21 mouse cellular contexts compared by ENCODE assay signal in genomic region chr7:100688471-100688870, GRCm38 (mm10). TPM values are rescaled to one million over a fixed set of nuclear protein-coding genes. Genes with fewer than 3 reads are reported as not detected.
DNase-seq lines count a peak whose midpoint lies in the region; ATAC-seq and TF ChIP-seq lines count a peak whose summit lies in the region.
"Had no signal": no experiment of that assay in that cellular context is flagged by ENCODE, and none has a peak within 500 bp of the region (broad histone marks: within the 10 kb centered on the region; RNA-seq: fewer than 3 reads in every experiment).

No protein-coding gene starts in this region.

- H3K36me3 ChIP-seq in limb, embryonic 14.5 days (ENCODE audit: control insufficient read depth, insufficient read depth, low read length) = no peaks in the 10 kb centered on the region
- H3K36me3 ChIP-seq: embryonic facial prominence, embryonic 13.5 days; forebrain, embryonic 10.5 days; forebrain, embryonic 15.5 days; heart, embryonic 10.5 days; hindbrain, embryonic 13.5 days had no signal

- 57% methylated on average over 7 of the region's 7 CpGs for WGBS in limb, embryonic 14.5 days

- H3K4me2 ChIP-seq in limb, embryonic 14.5 days (replicated peaks; ENCODE audit: low read depth, low read length, severe bottlenecking) = no peak overlapping the region
- H3K4me2 ChIP-seq: embryonic facial prominence, embryonic 13.5 days; forebrain, embryonic 15.5 days; hindbrain, embryonic 13.5 days had no signal

- ATAC-seq in limb, embryonic 14.5 days (ENCODE audit: low FRiP score, low read depth) = peak; percentile 56
- ATAC-seq: activated CD4-positive, CD25-positive, alpha-beta regulatory T cell, adult 4 months; forebrain, embryonic 15.5 days; hindbrain, postnatal 0 days; Patski had no signal

- H3K4me1 ChIP-seq in limb, embryonic 14.5 days (ENCODE audit: control insufficient read depth, insufficient read depth, low read length) = no peaks in the 10 kb centered on the region
- H3K4me1 ChIP-seq: embryonic facial prominence, embryonic 13.5 days; forebrain, embryonic 10.5 days; forebrain, embryonic 15.5 days; heart, embryonic 10.5 days; hindbrain, embryonic 13.5 days had no signal

- DNase-seq in gastrocnemius, adult 18-20 months (ENCODE audit: low spot score) = peak; percentile 36
- DNase-seq in gastrocnemius, postnatal 10 days = no peak
- peak; percentile 88 for DNase-seq in heart, adult 11 months
- no peak for DNase-seq in heart, postnatal 14 days
- peak; percentile 48 for DNase-seq in NIH3T3 (ENCODE audit: low read depth)
- peak; percentile 53 for DNase-seq in limb, embryonic 14.5 days (ENCODE audit: low spot score)
- no peak for DNase-seq in left cerebral cortex, postnatal 4 days
- DNase-seq: adrenal gland, postnatal 14 days; cerebellum, adult 11-12 months; cerebellum, adult 9-10 months; cerebellum, postnatal 25 days; heart, postnatal 10 days had no signal

- H3K4me3 ChIP-seq in limb, embryonic 14.5 days (replicated peaks; ENCODE audit: low read length) = no peak overlapping the region
- H3K4me3 ChIP-seq: embryonic facial prominence, embryonic 13.5 days; forebrain, embryonic 10.5 days; forebrain, embryonic 15.5 days; heart, embryonic 10.5 days; hindbrain, embryonic 13.5 days had no signal

- no peaks in the 10 kb centered on the region for H3K9me3 ChIP-seq in limb, embryonic 14.5 days (ENCODE audit: control insufficient read depth, low read length)
- H3K9me3 ChIP-seq: embryonic facial prominence, embryonic 13.5 days; forebrain, embryonic 10.5 days; forebrain, embryonic 15.5 days; heart, embryonic 10.5 days; hindbrain, embryonic 13.5 days had no signal

- no peaks in the 10 kb centered on the region for H3K27me3 ChIP-seq in limb, embryonic 14.5 days (ENCODE audit: control insufficient read depth, insufficient read depth, low read length)
- H3K27me3 ChIP-seq: embryonic facial prominence, embryonic 13.5 days; forebrain, embryonic 15.5 days; hindbrain, embryonic 13.5 days; Patski had no signal

- intact Hi-C loops in heart, postnatal 14 days (cut with DNase I) = loop anchor here (5.0 kb wide), 1 partner anchor 179 kb away; no protein-coding TSS in a partner anchor
- intact Hi-C loops in left cerebral cortex, postnatal 4 days (cut with DNase I) = loop anchor here (5.0 kb wide), 1 partner anchor 129 kb away; no protein-coding TSS in a partner anchor

- TF ChIP-seq POLR2A in limb, embryonic 14.5 days (IDR thresholded peaks at IDR 0.05; ENCODE audit: borderline replicate concordance, extremely low read depth, insufficient read depth, insufficient read length) = no peak

- no peak overlapping the region for H3K27ac ChIP-seq in limb, embryonic 14.5 days (replicated peaks; ENCODE audit: low read depth, low read length)
- H3K27ac ChIP-seq: embryonic facial prominence, embryonic 13.5 days; forebrain, embryonic 10.5 days; forebrain, embryonic 15.5 days; heart, embryonic 10.5 days; hindbrain, embryonic 13.5 days; hindbrain, postnatal 0 days had no signal

- no peak overlapping the region for H3K9ac ChIP-seq in limb, embryonic 14.5 days (ENCODE audit: low read depth, low read length, severe bottlenecking)
- H3K9ac ChIP-seq: embryonic facial prominence, embryonic 13.5 days; forebrain, embryonic 15.5 days; hindbrain, embryonic 13.5 days had no signal

RNA-seq across cellular contexts. Expression of gene Fam168a, which starts 18.0 kb away (rescaled TPM):
- total RNA-seq in gastrocnemius, adult 18-20 months (2021) = 10 to 100 TPM; 38.8 to 43.5 TPM
- 10 to 100 TPM; 51.6 to 55.3 TPM for total RNA-seq in gastrocnemius, postnatal 10 days (2021)
- total RNA-seq in heart, postnatal 14 days (2021) = 10 to 100 TPM; 46.6 to 50.7 TPM
- 56.5 and 114 TPM in 2 replicates for polyA plus RNA-seq in limb, embryonic 14.5 days (2012; rRNA removed)
- polyA plus RNA-seq in limb, embryonic 14.5 days (2014; fragmentation: Nextera tagmentation; extraction: Ambion mirVana) = 49.9 and 52.5 TPM in 2 replicates
- total RNA-seq in left cerebral cortex, postnatal 4 days (2021) = 100 to 1,000 TPM; 240 to 242 TPM

RNA-seq across cellular contexts. Expression of gene Plekhb1, which starts 26.3 kb away (rescaled TPM):
- total RNA-seq in gastrocnemius, adult 18-20 months (2021) = 100 to 1,000 TPM in 1 of 2 experiments, 10 to 100 TPM in 1; 76.1 to 103 TPM
- total RNA-seq in gastrocnemius, postnatal 10 days (2021) = 10 to 100 TPM; 19.6 to 25.2 TPM
- total RNA-seq in heart, postnatal 14 days (2021) = 1 to 10 TPM; 1.8 to 2.3 TPM
- polyA plus RNA-seq in limb, embryonic 14.5 days (2012; rRNA removed) = 4.9 and 7.7 TPM in 2 replicates
- 4.6 and 4.9 TPM in 2 replicates for polyA plus RNA-seq in limb, embryonic 14.5 days (2014; fragmentation: Nextera tagmentation; extraction: Ambion mirVana)
- total RNA-seq in left cerebral cortex, postnatal 4 days (2021) = 10 to 100 TPM; 11.6 to 14.3 TPM
- total RNA-seq: hematopoietic stem cell, adult 5-6 weeks had no signal

Comparison
In these comparisons a context has a peak if more than half of its experiments do, and no peak if none do; other contexts are left out.
1. DNase-seq: peak in gastrocnemius, adult 18-20 months (single experiment), heart, adult 11 months (single experiment), NIH3T3 (single experiment) and limb, embryonic 14.5 days (single experiment); none in gastrocnemius, postnatal 10 days (single experiment), heart, postnatal 14 days (0 of 2) and left cerebral cortex, postnatal 4 days (single experiment).
2. RNA of gene Fam168a, which starts 18.0 kb away (total RNA-seq): 240 to 242 TPM in left cerebral cortex, postnatal 4 days; 51.6 to 55.3 TPM in gastrocnemius, postnatal 10 days, 46.6 to 50.7 TPM in heart, postnatal 14 days and 38.8 to 43.5 TPM in gastrocnemius, adult 18-20 months; every median in the first group is over 4 times any median in the second.